Mouse (Mus musculus) liver, embryonic 14.5 days (tissue): Measurements from ENCODE around the gene Slc44a2. TPM values are rescaled to one million over a fixed set of nuclear protein-coding genes. Genes with fewer than 3 reads are reported as not detected.
"Not testable (repeated sequence)": the region's sequence is repeated elsewhere in the genome, so short reads cannot be mapped to it uniquely, and the experiment has no call there.

Experiments used
- ATAC-seq: fragments of 200-750 bp; cut with Nextera tagmentation; 2 replicates; pipeline ENCODE4 v1.8.0; 2017; ENCODE audit warnings: moderate number of reproducible peaks, mild to moderate bottlenecking, moderate library complexity; ENCODE audit not compliant: insufficient read depth
- DNase-seq, 3 experiments: peaks; one replicate each; pipeline ENCODE4 v3.0.0-alpha.2; 2012 to 2013; ENCODE audit warnings: low read depth in 3 of 3, low spot score in 3 of 3
- H3K27ac ChIP-seq: fragments of 300-500 bp; sonication (generic); 2 replicates; pipeline ENCODE4 v1.5.1; 2014; ENCODE audit warnings: moderate library complexity, mild to moderate bottlenecking, control low read depth, inconsistent platforms
- H3K27me3 ChIP-seq: fragments of 300-500 bp; sonication (generic); 2 replicates; pipeline ENCODE4 v1.6.1; 2014; ENCODE audit warnings: mild to moderate bottlenecking, low read length, moderate library complexity; ENCODE audit not compliant: control insufficient read depth, insufficient read depth
- H3K36me3 ChIP-seq: fragments of 300-500 bp; sonication (generic); replicated peaks from 2 replicates; pipeline ENCODE4 v1.6.1; 2014; ENCODE audit warnings: low read depth; ENCODE audit not compliant: control insufficient read depth, insufficient read depth
- H3K4me1 ChIP-seq, 2 experiments: fragments of 200-500 bp in 1 of 2; fragments of 300-500 bp in 1 of 2; sonication (generic) in 1 of 2; replicated peaks; 2 replicates each; pipeline ENCODE4 v1.6.1; 2012 to 2014; ENCODE audit warnings: antibody characterized with exemption in 1 of 2, inconsistent platforms in 1 of 2, low read length in 1 of 2; ENCODE audit not compliant: control insufficient read depth in 2 of 2, insufficient read depth in 2 of 2
- H3K4me2 ChIP-seq: fragments of 300-500 bp; sonication (generic); 2 replicates; pipeline ENCODE4 v1.6.1; 2014; ENCODE audit warnings: low read depth, mild to moderate bottlenecking, control low read depth, moderate library complexity
- H3K4me3 ChIP-seq, 2 experiments: fragments of 200-500 bp in 1 of 2; fragments of 300-500 bp in 1 of 2; sonication (generic) in 1 of 2; 2 replicates each; pipeline ENCODE4 v1.5.1; 2012 to 2014; ENCODE audit warnings: low read depth in 2 of 2, low read length in 2 of 2, mild to moderate bottlenecking in 2 of 2, control low read depth in 1 of 2, inconsistent platforms in 1 of 2, moderate library complexity in 1 of 2; ENCODE audit not compliant: insufficient read depth in 1 of 2
- H3K9ac ChIP-seq: fragments of 300-500 bp; sonication (generic); replicated peaks from 2 replicates; pipeline ENCODE4 v1.6.1; 2014; ENCODE audit warnings: mild to moderate bottlenecking, control low read depth, moderate library complexity
- H3K9me3 ChIP-seq: fragments of 300-500 bp; sonication (generic); 2 replicates; pipeline ENCODE4 v1.6.1; 2016; ENCODE audit warnings: low read length, mixed read lengths; ENCODE audit not compliant: control insufficient read depth
- CTCF ChIP-seq: IDR thresholded peaks from 2 replicates; pipeline ENCODE4 v1.5.1; 2016; ENCODE audit warnings: antibody characterized with exemption, low read depth, control low read depth
- EP300 ChIP-seq: IDR thresholded peaks from 2 replicates; pipeline ENCODE4 v1.6.1; 2016; ENCODE audit warnings: antibody characterized with exemption, low read depth
- WGBS: fragments of 180-500 bp; shearing (Covaris S2); extraction: QIAGEN DNeasy Blood & Tissue Kit; methylation state at CpG from one replicate; pipeline ENCODE4 v1.1.7; 2014; ENCODE audit not compliant: insufficient replicate concordance; 5-methylcytosine and 5-hydroxymethylcytosine counted together
- polyA plus RNA-seq, 2 experiments: library from polyadenylated mRNA; depleted of rRNA in 1 of 2; stranded (reverse) in 1 of 2; unstranded in 1 of 2; fragments of >200 nt; fragmentation: Nextera tagmentation in 1 of 2; extraction: Ambion mirVana in 1 of 2; gene quantifications; 2 replicates each; pipeline versions ENCODE4 v1.2.1 to v1.2.3; 2012 to 2014

The Slc44a2 gene
- polyA plus RNA-seq, 2 experiments, result 10.0 to 11.6 TPM

GRCm38 (mm10) chr9:21319503-21319902, 995 bp upstream of the Slc44a2 start:
- ATAC-seq, result no peak
- Histone ChIP-seq H3K27me3 (no peaks in the 10 kb centered on the region), H3K36me3 (no peaks in the 10 kb centered on the region), H3K4me3 (no peak overlapping the region), H3K4me2 (no peak overlapping the region), H3K4me1 (peaks cover 17 to 36% of the 10 kb centered on the region in 2 experiments), H3K9me3 (no peaks in the 10 kb centered on the region), H3K9ac (no peak overlapping the region), H3K27ac (no peak overlapping the region)
- TF ChIP-seq EP300 (no peak), CTCF (no peak)
- WGBS, result 84% methylated on average over 4 of the region's 4 CpGs
- DNase-seq, result no peak

- H3K27ac ChIP-seq, result no peak overlapping the region
- no peaks in the 10 kb centered on the region for H3K36me3 ChIP-seq
- H3K4me2 ChIP-seq, result peak overlapping the region; percentile 71
- peaks cover 14 to 28% of the 10 kb centered on the region in 2 experiments for H3K4me1 ChIP-seq
- DNase-seq (no peak), ATAC-seq (peak; percentile 12; the same call in 1 of the 2 replicates)
- peak overlapping the region; percentile 52; the same call in 1 of the 2 replicates for H3K9ac ChIP-seq
- no peaks in the 10 kb centered on the region for H3K27me3 ChIP-seq
- H3K4me3 ChIP-seq, result peak overlapping the region; percentile 60 to 78
- TF ChIP-seq EP300 (no peak), CTCF (no peak)
- 29% methylated on average over 4 of the region's 4 CpGs for WGBS
- no peaks in the 10 kb centered on the region for H3K9me3 ChIP-seq
Measured at GRCm38 (mm10) chr9:21320280-21320618, 249 bp upstream of the Slc44a2 start.

- H3K4me1 ChIP-seq, result peaks cover 14 to 23% of the 10 kb centered on the region in 2 experiments
- no peak for TF ChIP-seq EP300
- no peak for TF ChIP-seq CTCF
Measured at GRCm38 (mm10) chr9:21321513-21321835, 976 bp downstream of the Slc44a2 start.

GRCm38 (mm10) chr9:21322211-21322916, 1.9 kb downstream of the Slc44a2 start:
- H3K36me3 ChIP-seq, result no peaks in the 10 kb centered on the region
- H3K9me3 ChIP-seq, result no peaks in the 10 kb centered on the region
- H3K27me3 ChIP-seq, result no peaks in the 10 kb centered on the region
- peak overlapping the region; percentile 71 for H3K4me2 ChIP-seq
- H3K4me1 ChIP-seq, result peaks cover 14 to 23% of the 10 kb centered on the region in 2 experiments
- no peak for TF ChIP-seq EP300
- no peak for TF ChIP-seq CTCF
- H3K4me3 ChIP-seq, result peak overlapping the region in 1 of 2 experiments; percentile 25; a peak in 2 of 4 replicates
- H3K9ac ChIP-seq, result no peak overlapping the region
- DNase-seq, result no peak
- no peak overlapping the region for H3K27ac ChIP-seq
- ATAC-seq, result no peak
- 61% methylated on average over 19 of the region's 19 CpGs for WGBS

More at GRCm38 (mm10) chr9:21321513-21321835, 976 bp downstream of the Slc44a2 start:
- H3K4me2 ChIP-seq, result peak overlapping the region; percentile 71
- no peaks in the 10 kb centered on the region for H3K9me3 ChIP-seq
- peak overlapping the region; percentile 2 for H3K27ac ChIP-seq
- ATAC-seq (peak; percentile 67), DNase-seq (peak in 2 of 3 experiments; percentile 42 to 49)
- no peaks in the 10 kb centered on the region for H3K36me3 ChIP-seq
- H3K27me3 ChIP-seq, result no peaks in the 10 kb centered on the region
- H3K4me3 ChIP-seq, result peak overlapping the region; percentile 60 to 78
- WGBS, result 4% methylated on average over 6 of the region's 6 CpGs
- peak overlapping the region; percentile 52; the same call in 1 of the 2 replicates for H3K9ac ChIP-seq

GRCm38 (mm10) chr9:21322917-21323297, 2.4 kb downstream of the Slc44a2 start:
- H3K4me1 ChIP-seq, result peaks cover 14 to 23% of the 10 kb centered on the region in 2 experiments
- not testable (repeated sequence) for H3K4me3 ChIP-seq, H3K27ac ChIP-seq, H3K9ac ChIP-seq, H3K36me3 ChIP-seq, ATAC-seq, DNase-seq, H3K9me3 ChIP-seq, H3K4me2 ChIP-seq, H3K27me3 ChIP-seq
- WGBS, result 72% methylated on average over 7 of the region's 8 CpGs
